Mouse (Mus musculus) liver, adult 2 months (tissue): Measurements from ENCODE around the gene Nr2e1. TPM values are rescaled to one million over a fixed set of nuclear protein-coding genes. Genes with fewer than 3 reads are reported as not detected.
A peak's percentile ranks its signal among the peaks of the same experiment; 100 is the strongest.

ENCODE experiments used
- DNase-seq: peaks from one replicate; pipeline ENCODE4 v3.0.0-alpha.2; 2011; ENCODE audit warnings: low read depth, low spot score; ENCODE audit errors: extremely low read depth
- H3K27ac ChIP-seq: fragments of 200-500 bp; replicated peaks from 2 replicates; pipeline ENCODE4 v1.5.1; 2012; ENCODE audit warnings: low read depth, mild to moderate bottlenecking, control low read depth, inconsistent platforms, low read length; ENCODE audit not compliant: insufficient read depth
- H3K27me3 ChIP-seq: fragments of 200-500 bp; 2 replicates; pipeline ENCODE4 v1.6.1; 2012; ENCODE audit warnings: mild to moderate bottlenecking, moderate library complexity, low read length, inconsistent platforms; ENCODE audit not compliant: control insufficient read depth, insufficient read depth
- H3K36me3 ChIP-seq: fragments of 200-500 bp; 2 replicates; pipeline ENCODE4 v1.6.1; 2012; ENCODE audit warnings: low read length, inconsistent platforms; ENCODE audit not compliant: control insufficient read depth, insufficient read depth
- H3K4me1 ChIP-seq: fragments of 200-500 bp; 2 replicates; pipeline ENCODE4 v1.6.1; 2011; ENCODE audit warnings: low read length; ENCODE audit not compliant: control insufficient read depth, insufficient read depth
- H3K4me3 ChIP-seq: fragments of 200-500 bp; 2 replicates; pipeline ENCODE4 v1.5.1; 2011; ENCODE audit warnings: low read depth, mild to moderate bottlenecking, control low read depth, low read length, moderate library complexity; ENCODE audit not compliant: insufficient read depth
- H3K79me2 ChIP-seq: fragments of 200-500 bp; 2 replicates; pipeline ENCODE4 v1.6.1; 2012; ENCODE audit warnings: inconsistent platforms, mild to moderate bottlenecking, low read length, moderate library complexity; ENCODE audit not compliant: control insufficient read depth, insufficient read depth
- H3K9ac ChIP-seq: fragments of 200-500 bp; 2 replicates; pipeline ENCODE4 v1.6.1; 2012; ENCODE audit warnings: low read depth, mild to moderate bottlenecking, control low read depth, inconsistent platforms, low read length
- CTCF ChIP-seq: fragments of 200-500 bp; IDR thresholded peaks from 2 replicates; pipeline ENCODE4 v1.5.1; 2011; ENCODE audit warnings: low read depth, low read length, control low read depth
- POLR2A ChIP-seq: fragments of 200-500 bp; IDR thresholded peaks from 2 replicates; pipeline ENCODE4 v1.6.1; 2011; ENCODE audit warnings: low read length, control low read depth; ENCODE audit not compliant: insufficient read depth; ENCODE audit errors: extremely low read depth
- WGBS: fragments of 180-500 bp; shearing (Covaris S2); methylation state at CpG from one replicate; pipeline ENCODE4 v1.1.7; 2018; 5-methylcytosine and 5-hydroxymethylcytosine counted together
- polyA plus RNA-seq: library from polyadenylated mRNA; depleted of rRNA; stranded (reverse); fragments of >200 nt; gene quantifications from 2 replicates; pipeline ENCODE4 v1.2.3, GENCODE M21; 2012; rRNA removed
- total RNA-seq: library from RNA; depleted of rRNA; stranded (reverse); fragments of >200 nt; gene quantifications from 2 replicates; pipeline ENCODE4 v1.2.3, GENCODE M21; 2014; rRNA removed

The Nr2e1 gene
- not detected in 2 replicates for total RNA-seq
- polyA plus RNA-seq, result not detected in 2 replicates

DNA sequence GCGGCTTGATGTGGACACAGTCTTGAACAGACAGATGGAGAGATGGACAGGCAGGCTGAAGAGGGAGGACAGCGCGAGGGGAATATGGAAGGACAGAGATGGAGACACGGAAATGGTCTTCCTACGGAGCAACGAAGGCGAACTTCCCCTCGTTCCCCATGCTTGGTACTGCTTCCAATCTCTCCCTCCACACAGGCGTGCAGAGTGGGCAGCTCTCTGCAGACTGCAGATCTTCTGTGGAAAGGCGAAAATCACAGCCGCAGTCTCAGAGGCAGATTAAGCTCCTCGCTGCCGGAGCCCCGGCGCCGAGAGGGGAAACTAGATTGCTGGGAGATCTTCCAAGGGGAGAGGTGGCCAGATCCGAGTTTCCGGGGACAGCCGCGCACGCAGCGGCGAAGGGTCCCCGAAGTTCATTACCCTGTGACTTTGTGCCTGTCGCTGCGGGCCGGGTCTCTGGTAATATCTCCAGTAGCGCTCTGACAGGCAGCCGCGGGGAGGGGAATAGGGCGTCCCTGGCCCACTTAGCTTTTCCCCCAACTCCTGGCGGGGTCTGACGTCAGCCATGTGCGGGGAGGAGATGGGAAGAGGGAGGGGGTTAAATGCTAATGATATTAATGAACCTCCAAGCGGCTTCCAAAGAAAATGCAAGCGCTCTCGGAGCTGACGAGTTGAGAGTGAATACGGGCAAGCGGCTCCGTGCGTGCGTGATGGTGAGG lies at the start of gene Nr2e1, which contains the start of gene Ostm1:
Nr2e1 (minus strand) TSS at position 476 of the 716 bp plus-strand sequence.
Ostm1 (plus strand) TSS at position 666 of the 716 bp plus-strand sequence.
- Histone ChIP-seq H3K36me3 (no peaks in the 10 kb centered on the region), H3K27me3 (peaks cover 54% of the 10 kb centered on the region), H3K4me3 (no peak within 1 kb of the TSS), H3K4me1 (no peaks in the 10 kb centered on the region), H3K9ac (no peak within 1 kb of the TSS), H3K79me2 (no peaks in the 10 kb centered on the region), H3K27ac (no peak within 1 kb of the TSS)
- TF ChIP-seq POLR2A (no peak), CTCF (no peak)
- DNase-seq, result no peak
- 2% methylated on average over 43 of the region's 43 CpGs for WGBS

- TF ChIP-seq CTCF (no peak), POLR2A (no peak)
- H3K36me3 ChIP-seq, result no peaks in the 10 kb centered on the region
- peaks cover 14% of the 10 kb centered on the region for H3K4me1 ChIP-seq
- H3K27ac ChIP-seq, result no peak overlapping the region
- peaks cover 38% of the 10 kb centered on the region for H3K27me3 ChIP-seq
- H3K9ac ChIP-seq, result no peak overlapping the region
- WGBS, result 2% methylated on average over 39 of the region's 39 CpGs
- peak; percentile 22 for DNase-seq
- H3K4me3 ChIP-seq, result peak overlapping the region; percentile 48
- H3K79me2 ChIP-seq, result no peaks in the 10 kb centered on the region
Measured at GRCm38 (mm10) chr10:42632453-42633360, 49.3 kb upstream of the Nr2e1 start.

DNA sequence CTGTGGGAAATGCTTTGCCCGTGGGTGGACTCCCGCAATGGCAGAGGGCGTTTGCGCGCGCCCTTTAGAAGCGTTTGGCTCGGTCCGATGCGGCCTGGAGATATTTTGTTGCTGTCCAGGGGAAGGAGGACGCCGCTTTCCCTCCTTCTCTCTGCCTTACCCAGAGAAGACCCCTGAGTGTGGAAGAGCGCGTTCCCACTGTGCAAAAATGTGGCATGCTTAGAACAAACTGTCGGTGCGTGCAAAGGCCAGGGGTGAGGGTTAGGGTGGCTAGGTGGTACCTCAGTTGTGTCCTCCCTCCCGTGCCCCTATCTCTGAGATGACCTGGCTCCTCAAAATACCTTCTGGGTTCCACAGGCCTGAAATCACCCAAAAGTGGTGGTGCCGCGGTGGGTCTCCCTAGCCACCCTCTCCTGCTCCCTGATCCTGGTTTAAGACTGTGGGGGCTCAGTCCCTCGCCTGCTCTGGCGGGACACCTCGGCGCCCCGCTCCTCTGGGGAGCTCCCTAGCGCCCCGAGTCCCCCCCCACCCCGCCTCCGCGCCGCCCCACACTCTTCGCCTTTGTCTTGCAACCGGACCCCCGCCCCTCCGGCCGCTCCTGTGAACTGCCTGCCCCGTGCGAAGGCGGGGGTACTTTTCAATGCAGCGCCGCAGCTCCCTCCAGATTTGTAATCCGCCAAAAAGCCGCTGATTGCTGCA lies 48.5 kb upstream of the Nr2e1 start:
- WGBS, result 4% methylated on average over 41 of the region's 42 CpGs
- Histone ChIP-seq H3K4me3 (no peak overlapping the region), H3K4me1 (peaks cover 14% of the 10 kb centered on the region), H3K27ac (no peak overlapping the region), H3K27me3 (peaks cover 37% of the 10 kb centered on the region), H3K79me2 (no peaks in the 10 kb centered on the region), H3K9ac (no peak overlapping the region), H3K36me3 (no peaks in the 10 kb centered on the region)
- TF ChIP-seq CTCF, result no peak
- TF ChIP-seq POLR2A, result no peak
- no peak for DNase-seq

DNA sequence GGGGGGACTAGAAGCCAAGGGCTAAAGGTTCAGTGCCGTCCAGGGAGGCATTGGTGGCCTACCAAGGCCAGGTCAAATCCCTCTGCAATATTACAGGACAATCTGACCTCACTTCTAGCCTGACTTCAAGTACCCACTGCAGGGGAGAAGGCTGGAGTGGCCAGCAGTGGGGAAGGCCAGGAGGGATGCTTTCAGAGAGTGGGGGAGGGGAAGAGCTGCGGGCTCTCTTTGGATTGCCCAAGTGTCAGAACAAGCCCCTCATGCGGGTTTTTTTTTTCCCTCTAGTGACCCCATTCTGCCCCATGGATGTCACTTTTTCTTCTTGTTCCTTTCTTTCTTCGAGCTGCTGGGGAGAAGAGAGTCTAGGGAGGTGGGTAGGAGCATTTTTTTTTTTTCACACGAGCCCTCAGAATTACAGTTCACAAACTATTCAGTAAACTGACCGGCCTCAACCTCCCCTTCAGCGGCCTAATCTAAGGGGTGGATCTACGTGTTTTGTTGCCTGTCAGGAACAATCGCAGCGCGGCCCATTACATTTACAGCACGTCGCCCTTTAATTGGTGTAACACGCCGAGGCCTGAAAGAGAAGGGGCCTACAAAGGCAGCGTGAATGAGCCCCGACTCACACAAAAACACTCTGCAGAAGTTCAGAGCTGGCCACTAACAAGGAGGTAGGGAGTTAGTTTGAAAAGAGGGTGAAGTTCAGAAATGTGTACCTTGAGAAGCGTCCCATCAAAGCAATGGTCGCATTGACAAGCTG lies 47.3 kb upstream of the Nr2e1 start:
- H3K9ac ChIP-seq, result no peak overlapping the region
- H3K27me3 ChIP-seq, result peaks cover 30% of the 10 kb centered on the region
- no peak overlapping the region for H3K4me3 ChIP-seq
- H3K4me1 ChIP-seq, result peaks cover 10% of the 10 kb centered on the region
- no peaks in the 10 kb centered on the region for H3K79me2 ChIP-seq
- no peak overlapping the region for H3K27ac ChIP-seq
- H3K36me3 ChIP-seq, result no peaks in the 10 kb centered on the region
- no peak for DNase-seq
- TF ChIP-seq POLR2A (no peak), CTCF (no peak)
- WGBS, result 11% methylated on average over 19 of the region's 19 CpGs

DNA sequence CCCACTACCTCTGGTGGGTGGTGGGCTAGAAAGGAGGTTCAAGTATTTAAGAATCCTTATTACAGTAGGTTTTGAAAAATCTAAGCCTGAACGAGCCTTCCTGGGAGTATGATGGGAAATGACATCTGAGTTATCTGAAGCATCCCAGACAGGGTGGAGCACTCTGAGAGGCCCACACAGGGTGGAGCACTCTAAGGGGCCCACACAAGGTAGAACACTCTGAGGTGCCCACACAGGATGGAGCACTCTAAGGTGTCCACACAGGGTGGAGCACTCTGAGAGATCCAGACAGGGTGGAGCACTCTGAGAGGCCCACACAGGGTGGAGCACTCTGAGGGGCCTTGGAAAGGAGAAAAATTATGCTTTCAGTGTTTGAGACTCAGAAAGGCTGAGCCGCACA lies 42.5 kb upstream of the Nr2e1 start:
- DNase-seq, result no peak
- no peak overlapping the region for H3K9ac ChIP-seq

More for the DNA sequence above, 42.5 kb upstream of the Nr2e1 start:
- Histone ChIP-seq H3K36me3 (no peaks in the 10 kb centered on the region), H3K4me1 (no peaks in the 10 kb centered on the region), H3K27me3 (0 out of 2 replicates have a peak, but pooled peaks cover 5% of the 10 kb centered on the region), H3K4me3 (no peak overlapping the region), H3K79me2 (no peaks in the 10 kb centered on the region), H3K27ac (no peak overlapping the region)
- no peak for TF ChIP-seq POLR2A
- no peak for TF ChIP-seq CTCF
- WGBS, result 82% methylated on average over 2 of the region's 2 CpGs
